Mouse (Mus musculus): ENCODE measurements around the gene Map2.
A peak's percentile ranks its signal among the peaks of the same experiment; 100 is the strongest.

Map2 gene

GRCm38 (mm10) chr1:66205517-66205916 lies 30.4 kb downstream of the Map2 start:
- no peak for DNase-seq

- no peak for DNase-seq
Observed at GRCm38 (mm10) chr1:66206904-66207303, 31.8 kb downstream of the Map2 start.

- no peak for DNase-seq
Observed at GRCm38 (mm10) chr1:66211074-66211791, 36.2 kb downstream of the Map2 start.

- DNase-seq, result no peak
Observed at GRCm38 (mm10) chr1:66221497-66221896, 46.4 kb downstream of the Map2 start.

GRCm38 (mm10) chr1:66223331-66223730 lies 48.3 kb downstream of the Map2 start:
- DNase-seq, result no peak

GRCm38 (mm10) chr1:66226372-66227368 lies 51.6 kb downstream of the Map2 start:
- no peak for DNase-seq

- peak; percentile 12 to 22 for DNase-seq
Observed at GRCm38 (mm10) chr1:66228205-66228604, 53.1 kb downstream of the Map2 start.

- DNase-seq, result no peak
Observed at GRCm38 (mm10) chr1:66230345-66230744, 55.3 kb downstream of the Map2 start.

- DNase-seq, result no peak
Observed at GRCm38 (mm10) chr1:66231963-66232362, 56.9 kb downstream of the Map2 start.

- no peak for DNase-seq
Observed at GRCm38 (mm10) chr1:66244910-66245309, 69.8 kb downstream of the Map2 start.

- no peak for DNase-seq
Observed at GRCm38 (mm10) chr1:66251649-66252332, 76.7 kb downstream of the Map2 start.

- no peak for DNase-seq
Observed at GRCm38 (mm10) chr1:66252333-66252724, 77.3 kb downstream of the Map2 start.

- DNase-seq, result no peak
Observed at GRCm38 (mm10) chr1:66263220-66263619, 88.1 kb downstream of the Map2 start.

GRCm38 (mm10) chr1:66266231-66266924 lies 91.3 kb downstream of the Map2 start:
- no peak for DNase-seq

GRCm38 (mm10) chr1:66277663-66278062 lies 102.6 kb downstream of the Map2 start:
- DNase-seq, result no peak

GRCm38 (mm10) chr1:66279222-66280009 lies 104.3 kb downstream of the Map2 start:
- DNase-seq, result no peak

- DNase-seq, result no peak
Observed at GRCm38 (mm10) chr1:66280152-66280551, 105.1 kb downstream of the Map2 start.

GRCm38 (mm10) chr1:66282447-66282846 lies 107.4 kb downstream of the Map2 start:
- no peak for DNase-seq

- no peak for DNase-seq
Observed at GRCm38 (mm10) chr1:66288987-66289386, 113.9 kb downstream of the Map2 start.

- no peak for DNase-seq
Observed at GRCm38 (mm10) chr1:66292121-66292881, 117.2 kb downstream of the Map2 start.

- no peak for DNase-seq
Observed at GRCm38 (mm10) chr1:66299376-66299775, 124.3 kb downstream of the Map2 start.

Measured in B cell, adult 2 months (primary cell).